Mouse (Mus musculus): ENCODE results near the gene Gm49358.

GRCm38 (mm10) chr10:86762384-86762730, 1.4 kb upstream of the Gm49358 start:
- no peak for TF ChIP-seq CTCF (IDR thresholded peaks at IDR 0.05; ENCODE audit: low read depth)
- no peak for TF ChIP-seq EP300 (optimal IDR thresholded peaks at IDR 0.05)

Measured in stomach, postnatal 0 days (tissue).